8 mouse cellular contexts compared by ENCODE assay signal in genomic region chr7:59229183-59229911, GRCm38 (mm10). TPM values are rescaled to one million over a fixed set of nuclear protein-coding genes. Genes with fewer than 3 reads are reported as not detected.
DNase-seq lines count a peak whose midpoint lies in the region; ATAC-seq and TF ChIP-seq lines count a peak whose summit lies in the region.

No protein-coding gene starts in this region.

- H3K79me3 ChIP-seq in C2C12 (ENCODE audit: low read depth), result peaks cover 49% of the 10 kb centered on the region

- H3K4me2 ChIP-seq in embryonic facial prominence, embryonic 14.5 days (ENCODE audit: low read depth, low read length), result peak overlapping the region; percentile 71
- peak overlapping the region; percentile 75 for H3K4me2 ChIP-seq in liver, embryonic 15.5 days
- H3K4me2 ChIP-seq in neural tube, embryonic 11.5 days (ENCODE audit: low read depth), result peak overlapping the region; percentile 48

- H3K9ac ChIP-seq in embryonic facial prominence, embryonic 14.5 days (ENCODE audit: low read depth, low read length), result peak overlapping the region; percentile 97
- H3K9ac ChIP-seq in liver, embryonic 15.5 days, result peak overlapping the region; percentile 96
- peak overlapping the region; percentile 98 for H3K9ac ChIP-seq in neural tube, embryonic 11.5 days (ENCODE audit: low read length)

- ATAC-seq in embryonic facial prominence, embryonic 14.5 days (ENCODE audit: low read depth), result peak; percentile 50
- peak; percentile 26 for ATAC-seq in liver, embryonic 15.5 days (ENCODE audit: insufficient read depth)
- ATAC-seq in neural tube, embryonic 11.5 days (ENCODE audit: insufficient read depth, low FRiP score, low TSS enrichment), result peak; percentile 56

- H3K9me3 ChIP-seq in embryonic facial prominence, embryonic 14.5 days (ENCODE audit: control insufficient read depth, low read length), result no peaks in the 10 kb centered on the region
- H3K9me3 ChIP-seq in liver, embryonic 15.5 days (replicated peaks), result no peaks in the 10 kb centered on the region
- H3K9me3 ChIP-seq in neural tube, embryonic 11.5 days (ENCODE audit: control insufficient read depth, low read length), result no peaks in the 10 kb centered on the region

- H3ac ChIP-seq in C2C12 (ENCODE audit: control insufficient read depth, insufficient read length, low read depth), result peak overlapping the region; percentile 73

- H3K4me1 ChIP-seq in embryonic facial prominence, embryonic 14.5 days (ENCODE audit: control insufficient read depth, insufficient read depth, low read length), result peaks cover 11% of the 10 kb centered on the region; the same call in 1 of the 2 replicates
- H3K4me1 ChIP-seq in liver, embryonic 15.5 days (replicated peaks), result peaks cover 17% of the 10 kb centered on the region
- H3K4me1 ChIP-seq in neural tube, embryonic 11.5 days (ENCODE audit: control insufficient read depth, insufficient read depth, low read length), result peaks cover 2% of the 10 kb centered on the region; the same call in 1 of the 2 replicates

- H3K27ac ChIP-seq in embryonic facial prominence, embryonic 14.5 days (replicated peaks; ENCODE audit: low read depth, low read length), result peak overlapping the region; percentile 98
- H3K27ac ChIP-seq in liver, embryonic 15.5 days (replicated peaks), result peak overlapping the region; percentile 91
- peak overlapping the region; percentile 95 for H3K27ac ChIP-seq in neural tube, embryonic 11.5 days (ENCODE audit: low read depth, low read length)

- H3K27me3 ChIP-seq in C2C12 (ENCODE audit: control insufficient read depth, insufficient read depth, insufficient read length), result no peaks in the 10 kb centered on the region
- no peaks in the 10 kb centered on the region for H3K27me3 ChIP-seq in embryonic facial prominence, embryonic 14.5 days (replicated peaks; ENCODE audit: control insufficient read depth, insufficient read depth, low read length)
- no peaks in the 10 kb centered on the region for H3K27me3 ChIP-seq in liver, embryonic 15.5 days
- H3K27me3 ChIP-seq in neural tube, embryonic 11.5 days (ENCODE audit: control insufficient read depth, insufficient read depth, low read length), result no peaks in the 10 kb centered on the region

- WGBS in embryonic facial prominence, embryonic 14.5 days, result 0% methylated on average over 20 of the region's 52 CpGs
- WGBS in liver, embryonic 15.5 days (ENCODE audit: insufficient replicate concordance), result under 1% methylated on average over 51 of the region's 52 CpGs
- under 1% methylated on average over 35 of the region's 52 CpGs for WGBS in neural tube, embryonic 11.5 days

- DNase-seq in adrenal gland, adult 8-10 months, result peak; percentile 52
- peak; percentile 45 for DNase-seq in embryonic facial prominence, embryonic 14.5 days (ENCODE audit: low spot score)
- DNase-seq in heart, adult 9 months (ENCODE audit: low spot score in 2 of 2), result peak; percentile 34 to 48
- DNase-seq in kidney, postnatal 25 days, result peak; percentile 40 to 67
- peak; percentile 76 for DNase-seq in neural tube, embryonic 11.5 days (ENCODE audit: low spot score)
- DNase-seq in thymus, postnatal 10 days (ENCODE audit: low spot score in 2 of 2), result peak; percentile 44 to 60

- peaks cover 58% of the 10 kb centered on the region for H3K79me2 ChIP-seq in C2C12 (ENCODE audit: control insufficient read depth, insufficient read depth)

- peak overlapping the region; percentile 71 for H3K4me3 ChIP-seq in C2C12 (ENCODE audit: insufficient read depth, poor library complexity, severe bottlenecking)
- peak overlapping the region; percentile 95 for H3K4me3 ChIP-seq in embryonic facial prominence, embryonic 14.5 days (ENCODE audit: low read depth, low read length)
- H3K4me3 ChIP-seq in liver, embryonic 15.5 days (replicated peaks), result peak overlapping the region; percentile 97
- H3K4me3 ChIP-seq in neural tube, embryonic 11.5 days (ENCODE audit: low read depth, low read length), result peak overlapping the region; percentile 96

- TF ChIP-seq CTCF in C2C12 (IDR thresholded peaks at IDR 0.05; ENCODE audit: control insufficient read depth, insufficient read depth, insufficient read length), result no peak

- no peaks in the 10 kb centered on the region for H3K36me3 ChIP-seq in C2C12 (ENCODE audit: control insufficient read depth, insufficient read depth)
- H3K36me3 ChIP-seq in embryonic facial prominence, embryonic 14.5 days (ENCODE audit: control insufficient read depth, insufficient read depth, low read length), result no peaks in the 10 kb centered on the region
- no peaks in the 10 kb centered on the region for H3K36me3 ChIP-seq in liver, embryonic 15.5 days (replicated peaks)
- H3K36me3 ChIP-seq in neural tube, embryonic 11.5 days (ENCODE audit: control insufficient read depth, insufficient read depth, low read length), result no peaks in the 10 kb centered on the region

TF ChIP-seq in C2C12, 6 proteins besides CTCF, POLR2A, EP300 and RAD21:
- TF ChIP-seq CEBPB (IDR thresholded peaks at IDR 0.05; ENCODE audit: low read depth), result no peak
- TF ChIP-seq MAX (IDR thresholded peaks at IDR 0.05), result peak; percentile 10

RNA-seq across cellular contexts. Expression of gene Ube3a, which starts 0.8 kb away (rescaled TPM):
- 8.1 TPM for polyA plus RNA-seq in C2C12 (2012; fragmentation: generic; extraction: Trizol)
- 100 to 1,000 TPM; 132 to 172 (median 156) TPM for total RNA-seq in adrenal gland, adult 8-10 months (2022)
- 136 and 144 TPM in 2 replicates for polyA plus RNA-seq in embryonic facial prominence, embryonic 14.5 days (2014; fragmentation: Nextera tagmentation; extraction: Ambion mirVana)
- polyA plus RNA-seq in liver, embryonic 15.5 days (2015; fragmentation: Nextera tagmentation; extraction: Ambion mirVana), result 51.3 and 52.5 TPM in 2 replicates
- 156 and 168 TPM in 2 replicates for polyA plus RNA-seq in neural tube, embryonic 11.5 days (2014; fragmentation: Nextera tagmentation; extraction: Ambion mirVana)

Comparison
In these comparisons a context has a peak if more than half of its experiments do, and no peak if none do; other contexts are left out.
1. Peak in every context shown above with its lines: DNase-seq, ATAC-seq, H3K4me3 ChIP-seq and H3K27ac ChIP-seq.